ENCODE assay signal across 8 mouse cellular contexts in the genomic region with DNA sequence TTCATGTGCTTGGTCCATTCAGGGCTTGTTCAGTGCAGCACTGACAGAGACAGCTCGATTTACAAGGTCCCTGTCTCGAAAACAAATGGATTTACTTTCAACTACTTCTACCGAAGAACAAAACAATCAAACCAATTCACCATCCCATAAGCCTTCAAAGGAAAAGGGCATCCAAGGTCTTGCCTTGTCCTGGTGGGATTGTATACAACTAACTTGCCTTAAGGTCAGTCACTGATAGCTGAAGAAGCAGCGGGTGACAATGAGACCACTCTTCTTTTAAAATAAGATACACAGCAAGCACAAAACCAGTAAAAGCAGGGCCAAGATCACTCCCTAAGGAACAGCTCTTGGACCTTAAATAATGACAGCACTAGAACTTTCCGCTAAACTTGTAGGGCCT. TPM values are rescaled to one million over a fixed set of nuclear protein-coding genes. Genes with fewer than 3 reads are reported as not detected.
A peak's percentile ranks its signal among the peaks of the same experiment; 100 is the strongest.
DNase-seq lines count a peak whose midpoint lies in the region; ATAC-seq and TF ChIP-seq lines count a peak whose summit lies in the region.

No protein-coding gene starts in this region.

- no peak for DNase-seq in heart, adult 2 months
- no peak for DNase-seq in heart, postnatal 4 days
- no peak for DNase-seq in embryonic facial prominence, embryonic 11.5 days (ENCODE audit: low spot score)
- no peak for DNase-seq in hindbrain, embryonic 14.5 days (ENCODE audit: low spot score)
- DNase-seq in midbrain, embryonic 14.5 days = no peak
- DNase-seq in right cerebral cortex, postnatal 14 days = no peak
- DNase-seq in gastrocnemius, postnatal 10 days = no peak
- no peak for DNase-seq in right cerebral cortex, postnatal 36 days (ENCODE audit: low spot score in 2 of 2)

- peaks cover 16% of the 10 kb centered on the region for H3K36me3 ChIP-seq in heart, adult 2 months (ENCODE audit: control insufficient read depth, insufficient read depth, low read length)
- no peaks in the 10 kb centered on the region; the same call in 1 of the 2 replicates for H3K36me3 ChIP-seq in embryonic facial prominence, embryonic 11.5 days (replicated peaks; ENCODE audit: control insufficient read depth, insufficient read depth, low read depth, low read length)
- H3K36me3 ChIP-seq in hindbrain, embryonic 14.5 days (replicated peaks; ENCODE audit: control insufficient read depth, insufficient read depth) = peaks cover 24% of the 10 kb centered on the region
- peaks cover 26% of the 10 kb centered on the region for H3K36me3 ChIP-seq in midbrain, embryonic 14.5 days (ENCODE audit: control insufficient read depth, insufficient read depth, low read length)

- intact Hi-C loops in heart, adult 2 months (cut with DNase I) = loop anchor here (10.0 kb wide), 2 partner anchors 448 to 878 kb away; a partner anchor contains a TSS

- peak overlapping the region; percentile 39; the same call in 1 of the 2 replicates for H3K9ac ChIP-seq in heart, adult 2 months (ENCODE audit: low read depth, low read length)
- H3K9ac ChIP-seq in embryonic facial prominence, embryonic 11.5 days (replicated peaks; ENCODE audit: low read length) = no peak overlapping the region
- H3K9ac ChIP-seq in hindbrain, embryonic 14.5 days = peak overlapping the region; percentile 98
- peak overlapping the region; percentile 95; the same call in 1 of the 2 replicates for H3K9ac ChIP-seq in midbrain, embryonic 14.5 days (replicated peaks; ENCODE audit: low read length)

- H3K4me3 ChIP-seq in heart, adult 2 months = peak overlapping the region; percentile 74; the same call in 1 of the 2 replicates
- H3K4me3 ChIP-seq in embryonic facial prominence, embryonic 11.5 days (ENCODE audit: low read depth, low read length) = peak overlapping the region; percentile 84; the same call in 1 of the 2 replicates
- peak overlapping the region; percentile 91 for H3K4me3 ChIP-seq in hindbrain, embryonic 14.5 days (replicated peaks; ENCODE audit: low read length)
- H3K4me3 ChIP-seq in midbrain, embryonic 14.5 days (replicated peaks; ENCODE audit: low read depth, low read length) = peak overlapping the region; percentile 95

- H3K9me3 ChIP-seq in embryonic facial prominence, embryonic 11.5 days (replicated peaks; ENCODE audit: control insufficient read depth, low read length) = no peaks in the 10 kb centered on the region
- no peaks in the 10 kb centered on the region for H3K9me3 ChIP-seq in hindbrain, embryonic 14.5 days (ENCODE audit: control insufficient read depth, low read length)
- H3K9me3 ChIP-seq in midbrain, embryonic 14.5 days (ENCODE audit: control insufficient read depth, low read length) = no peaks in the 10 kb centered on the region

- H3K4me2 ChIP-seq in embryonic facial prominence, embryonic 11.5 days (ENCODE audit: low read depth, low read length) = peak overlapping the region; percentile 21
- peak overlapping the region; percentile 77 for H3K4me2 ChIP-seq in hindbrain, embryonic 14.5 days (replicated peaks)
- peak overlapping the region; percentile 82 for H3K4me2 ChIP-seq in midbrain, embryonic 14.5 days (ENCODE audit: low read length)

- TF ChIP-seq EP300 in heart, adult 2 months (IDR thresholded peaks at IDR 0.05; ENCODE audit: insufficient read depth, low read depth, low read length) = no peak

- H3K27me3 ChIP-seq in heart, adult 2 months (ENCODE audit: control insufficient read depth, insufficient read depth, low read length) = no peaks in the 10 kb centered on the region
- H3K27me3 ChIP-seq in embryonic facial prominence, embryonic 11.5 days (ENCODE audit: control insufficient read depth, insufficient read depth, low read length) = no peaks in the 10 kb centered on the region
- H3K27me3 ChIP-seq in hindbrain, embryonic 14.5 days (ENCODE audit: control insufficient read depth, insufficient read depth, low read length) = no peaks in the 10 kb centered on the region
- no peaks in the 10 kb centered on the region for H3K27me3 ChIP-seq in midbrain, embryonic 14.5 days (ENCODE audit: control insufficient read depth, insufficient read depth, low read length)

- TF ChIP-seq CTCF in heart, adult 2 months (IDR thresholded peaks at IDR 0.05) = no peak

- no peak for ATAC-seq in embryonic facial prominence, embryonic 11.5 days (replicated peaks; ENCODE audit: insufficient number of reproducible peaks, low FRiP score, low TSS enrichment, low read depth)
- ATAC-seq in hindbrain, embryonic 14.5 days (ENCODE audit: low FRiP score) = no peak
- no peak for ATAC-seq in midbrain, embryonic 14.5 days (ENCODE audit: low FRiP score, low TSS enrichment)

- H3K27ac ChIP-seq in heart, adult 2 months = 0 out of 2 replicates have a peak overlapping the region, but pooled peaks have one; percentile 13
- H3K27ac ChIP-seq in embryonic facial prominence, embryonic 11.5 days (replicated peaks; ENCODE audit: low read depth, low read length) = no peak overlapping the region
- H3K27ac ChIP-seq in hindbrain, embryonic 14.5 days = peak overlapping the region; percentile 98
- H3K27ac ChIP-seq in midbrain, embryonic 14.5 days (replicated peaks; ENCODE audit: low read depth, low read length) = no peak overlapping the region

- 41% methylated on average over 5 of the region's 5 CpGs for WGBS in heart, adult 2 months
- WGBS in embryonic facial prominence, embryonic 11.5 days = 27% methylated on average over 5 of the region's 5 CpGs
- WGBS in hindbrain, embryonic 14.5 days = 20% methylated on average over 5 of the region's 5 CpGs
- 34% methylated on average over 5 of the region's 5 CpGs for WGBS in midbrain, embryonic 14.5 days

- no peak for TF ChIP-seq POLR2A in heart, adult 2 months (IDR thresholded peaks at IDR 0.05; ENCODE audit: insufficient read depth, low read depth, low read length)

- H3K79me2 ChIP-seq in heart, adult 2 months (replicated peaks; ENCODE audit: control insufficient read depth, insufficient read depth, low read length) = peaks cover 8% of the 10 kb centered on the region

- peaks cover 15% of the 10 kb centered on the region for H3K4me1 ChIP-seq in heart, adult 2 months (ENCODE audit: control insufficient read depth, insufficient read depth, low read length)
- H3K4me1 ChIP-seq in embryonic facial prominence, embryonic 11.5 days (ENCODE audit: control insufficient read depth, insufficient read depth, low read length) = no peaks in the 10 kb centered on the region; the same call in 1 of the 2 replicates
- H3K4me1 ChIP-seq in hindbrain, embryonic 14.5 days (replicated peaks; ENCODE audit: control insufficient read depth, insufficient read depth, low read length) = peaks cover 44% of the 10 kb centered on the region
- H3K4me1 ChIP-seq in midbrain, embryonic 14.5 days (ENCODE audit: control insufficient read depth, insufficient read depth, low read length) = peaks cover 45% of the 10 kb centered on the region

RNA-seq across cellular contexts. Expression of a gene that starts 7.6 kb away (rescaled TPM):
- 10 to 100 TPM; 21.7 to 25.5 TPM for total RNA-seq in heart, adult 2 months (2021)
- polyA plus RNA-seq in heart, adult 2 months (2012; rRNA removed) = 17.2 and 19.5 TPM in 2 replicates
- total RNA-seq in heart, postnatal 4 days (2021) = 10 to 100 TPM; 18.5 to 22.7 TPM
- 26.0 and 28.9 TPM in 2 replicates for polyA plus RNA-seq in embryonic facial prominence, embryonic 11.5 days (2014; fragmentation: Nextera tagmentation; extraction: Ambion mirVana)
- polyA plus RNA-seq in hindbrain, embryonic 14.5 days (2014; fragmentation: Nextera tagmentation; extraction: Ambion mirVana) = 95.0 and 100.0 TPM in 2 replicates
- 76.4 and 107 TPM in 2 replicates for polyA plus RNA-seq in midbrain, embryonic 14.5 days (2014; fragmentation: Nextera tagmentation; extraction: Ambion mirVana)
- total RNA-seq in gastrocnemius, postnatal 10 days (2021) = 10 to 100 TPM; 52.1 to 62.3 TPM

Comparison
In these comparisons a context has a peak if more than half of its experiments do, and no peak if none do; other contexts are left out.
1. H3K27ac ChIP-seq: peak in heart, adult 2 months (single experiment) and hindbrain, embryonic 14.5 days (single experiment); none in embryonic facial prominence, embryonic 11.5 days (single experiment) and midbrain, embryonic 14.5 days (single experiment).
2. H3K4me2 ChIP-seq: peak in every context shown above with its lines; median percentile 82 in midbrain, embryonic 14.5 days; 77 in hindbrain, embryonic 14.5 days; 21 in embryonic facial prominence, embryonic 11.5 days.
3. Peak in every context shown above with its lines, with median percentiles within 50 percentile points of each other: H3K4me3 ChIP-seq.